Comparison of ENCODE assay signal across 17 mouse cellular contexts in genomic region chr19:4135963-4136345, GRCm38 (mm10). TPM values are rescaled to one million over a fixed set of nuclear protein-coding genes. Genes with fewer than 3 reads are reported as not detected.
A peak's percentile ranks its signal among the peaks of the same experiment; 100 is the strongest.
DNase-seq lines count a peak whose midpoint lies in the region; ATAC-seq and TF ChIP-seq lines count a peak whose summit lies in the region.
"Not testable (repeated sequence)": the region's sequence is repeated elsewhere in the genome, so short reads cannot be mapped to it uniquely, and the experiment has no call there.
"Had no signal": no experiment of that assay in that cellular context is flagged by ENCODE, and none has a peak within 500 bp of the region (broad histone marks: within the 10 kb centered on the region; RNA-seq: fewer than 3 reads in every experiment).

No protein-coding gene starts in this region.

- WGBS in embryonic facial prominence, embryonic 14.5 days, result 29% methylated on average over 5 of the region's 8 CpGs
- 10% methylated on average over 8 of the region's 8 CpGs for WGBS in heart, postnatal 0 days
- 22% methylated on average over 8 of the region's 8 CpGs for WGBS in kidney, postnatal 0 days
- WGBS in lung, adult 2 months, result 14% methylated on average over 8 of the region's 8 CpGs

- H3K9me3 ChIP-seq in E14TG2a.4 (ENCODE audit: low read length); embryonic facial prominence, embryonic 14.5 days (ENCODE audit: control insufficient read depth, low read length); heart, postnatal 0 days (replicated peaks; ENCODE audit: control insufficient read depth, low read length); kidney, postnatal 0 days (replicated peaks; ENCODE audit: low read length): not testable (repeated sequence)

- H3K36me3 ChIP-seq in E14TG2a.4 (ENCODE audit: insufficient read depth, low read length), result peaks cover 26% of the 10 kb centered on the region
- peaks cover 14% of the 10 kb centered on the region for H3K36me3 ChIP-seq in embryonic facial prominence, embryonic 14.5 days (ENCODE audit: control insufficient read depth, insufficient read depth, low read length)
- peaks cover 24% of the 10 kb centered on the region for H3K36me3 ChIP-seq in heart, postnatal 0 days (replicated peaks; ENCODE audit: control insufficient read depth, insufficient read depth, low read length)
- H3K36me3 ChIP-seq in kidney, postnatal 0 days (ENCODE audit: insufficient read depth, low read length), result peaks cover 15% of the 10 kb centered on the region; the same call in 1 of the 2 replicates

- peak; percentile 40 for TF ChIP-seq CTCF in E14TG2a.4 (conservative IDR thresholded peaks at IDR 0.05; ENCODE audit: low read length)
- peak; percentile 38 for TF ChIP-seq CTCF in heart, postnatal 0 days (IDR thresholded peaks at IDR 0.05; ENCODE audit: low read depth)
- TF ChIP-seq CTCF in kidney, postnatal 0 days (IDR thresholded peaks at IDR 0.05; ENCODE audit: low read depth), result peak; percentile 61
- peak; percentile 52; the same call in 1 of the 2 replicates for TF ChIP-seq CTCF in lung, adult 2 months (IDR thresholded peaks at IDR 0.05; ENCODE audit: insufficient read depth, low read length)

- TF ChIP-seq POLR2A in lung, adult 2 months (IDR thresholded peaks at IDR 0.05; ENCODE audit: borderline replicate concordance, extremely low read depth, low read depth, low read length), result not testable (repeated sequence)

- ATAC-seq in embryonic facial prominence, embryonic 14.5 days (ENCODE audit: low read depth), result peak; percentile 31; the same call in 1 of the 2 replicates
- ATAC-seq in heart, postnatal 0 days (ENCODE audit: insufficient read depth, low read depth), result peak; percentile 52; the same call in 1 of the 2 replicates
- 0 out of 2 replicates have a peak, but pooled peaks have one; percentile 12 for ATAC-seq in kidney, postnatal 0 days (replicated peaks; ENCODE audit: low FRiP score, low read depth)

- peak; percentile 60 for DNase-seq in adipocyte (ENCODE audit: low spot score)
- not testable (repeated sequence) for DNase-seq in embryonic facial prominence, embryonic 14.5 days (ENCODE audit: low spot score); heart, postnatal 0 days (ENCODE audit: low spot score); kidney, postnatal 0 days (ENCODE audit: low spot score); lung, adult 2 months
- DNase-seq in retina, postnatal 1 day, result peak; percentile 30

- not testable (repeated sequence) for H3K27ac ChIP-seq in embryonic facial prominence, embryonic 14.5 days (replicated peaks; ENCODE audit: low read depth, low read length); heart, postnatal 0 days (ENCODE audit: low read depth); kidney, postnatal 0 days

- not testable (repeated sequence) for TF ChIP-seq EP300 in heart, postnatal 0 days (IDR thresholded peaks at IDR 0.05; ENCODE audit: low read depth)

- H3K9ac ChIP-seq in embryonic facial prominence, embryonic 14.5 days (ENCODE audit: low read depth, low read length); heart, postnatal 0 days (replicated peaks; ENCODE audit: low read depth, low read length); kidney, postnatal 0 days (ENCODE audit: low read depth, low read length): not testable (repeated sequence)

- not testable (repeated sequence) for H3K4me3 ChIP-seq in E14TG2a.4 (replicated peaks; ENCODE audit: low read length); embryonic facial prominence, embryonic 14.5 days (ENCODE audit: low read depth, low read length); heart, postnatal 0 days (ENCODE audit: low read depth, low read length); kidney, postnatal 0 days (replicated peaks; ENCODE audit: low read depth, low read length); lung, adult 2 months (replicated peaks; ENCODE audit: extremely low read depth, low read depth, low read length)

- H3K4me1 ChIP-seq in E14TG2a.4 (replicated peaks; ENCODE audit: low read depth, low read length), result peaks cover 95% of the 10 kb centered on the region
- not testable (repeated sequence) for H3K4me1 ChIP-seq in embryonic facial prominence, embryonic 14.5 days (ENCODE audit: control insufficient read depth, insufficient read depth, low read length); heart, postnatal 0 days (ENCODE audit: control insufficient read depth, insufficient read depth); kidney, postnatal 0 days (replicated peaks; ENCODE audit: insufficient read depth, low read length); lung, adult 2 months (ENCODE audit: control insufficient read depth, insufficient read depth, low read length)

- H3K27me3 ChIP-seq in E14TG2a.4 (ENCODE audit: insufficient read depth, low read length); embryonic facial prominence, embryonic 14.5 days (replicated peaks; ENCODE audit: control insufficient read depth, insufficient read depth, low read length); heart, postnatal 0 days (ENCODE audit: control insufficient read depth, insufficient read depth, low read length); kidney, postnatal 0 days (ENCODE audit: insufficient read depth, low read length): not testable (repeated sequence)

- H3K4me2 ChIP-seq in embryonic facial prominence, embryonic 14.5 days (ENCODE audit: low read depth, low read length); heart, postnatal 0 days (ENCODE audit: low read depth, low read length); kidney, postnatal 0 days (ENCODE audit: low read length): not testable (repeated sequence)

RNA-seq across cellular contexts. Expression of gene Gpr152, which starts 3.6 kb away (rescaled TPM):
- polyA plus RNA-seq in embryonic facial prominence, embryonic 14.5 days (2014; fragmentation: Nextera tagmentation; extraction: Ambion mirVana), result 0.08 TPM in 1 of 2 replicates, not detected in the other
- not detected in 2 replicates for total RNA-seq in heart, postnatal 0 days (2014; rRNA removed; ENCODE audit: low replicate concordance)
- polyA plus RNA-seq in heart, postnatal 0 days (2015; fragmentation: Nextera tagmentation; extraction: Ambion mirVana), result 0.03 TPM in 2 replicates
- 0.03 TPM in 1 of 2 replicates, not detected in the other for polyA plus RNA-seq in kidney, postnatal 0 days (2015; fragmentation: Nextera tagmentation; extraction: Ambion mirVana)
- polyA plus RNA-seq in lung, adult 2 months (2012; rRNA removed), result 0.05 and 0.08 TPM in 2 replicates
- total RNA-seq: gastrocnemius, postnatal 14 days; layer of hippocampus, postnatal 10 days; left cerebral cortex, postnatal 36 days had no signal
- polyA plus RNA-seq: embryonic facial prominence, embryonic 13.5 days; forebrain, embryonic 15.5 days; heart, embryonic 13.5 days; hindbrain, embryonic 13.5 days; lung, embryonic 16.5 days; midbrain, embryonic 12.5 days; neural tube, embryonic 11.5 days had no signal

RNA-seq across cellular contexts. Expression of gene Cabp4, which starts 7.9 kb away (rescaled TPM):
- polyA plus RNA-seq in embryonic facial prominence, embryonic 14.5 days (2014; fragmentation: Nextera tagmentation; extraction: Ambion mirVana), result 0.12 TPM in 1 of 2 replicates, not detected in the other
- not detected in 2 replicates for total RNA-seq in heart, postnatal 0 days (2014; rRNA removed; ENCODE audit: low replicate concordance)
- polyA plus RNA-seq in heart, postnatal 0 days (2015; fragmentation: Nextera tagmentation; extraction: Ambion mirVana), result 0.07 and 0.11 TPM in 2 replicates
- polyA plus RNA-seq in kidney, postnatal 0 days (2015; fragmentation: Nextera tagmentation; extraction: Ambion mirVana), result 0.08 and 0.13 TPM in 2 replicates
- 0.08 TPM in 1 of 2 replicates, not detected in the other for polyA plus RNA-seq in lung, adult 2 months (2012; rRNA removed)
- total RNA-seq: left cerebral cortex, postnatal 36 days had no signal
- polyA plus RNA-seq: embryonic facial prominence, embryonic 13.5 days; heart, embryonic 13.5 days; lung, embryonic 16.5 days; neural tube, embryonic 11.5 days had no signal

RNA-seq across cellular contexts. Expression of gene Aip, which starts 10.3 kb away (rescaled TPM):
- 81.9 and 88.6 TPM in 2 replicates for polyA plus RNA-seq in embryonic facial prominence, embryonic 14.5 days (2014; fragmentation: Nextera tagmentation; extraction: Ambion mirVana)
- 21.4 and 23.8 TPM in 2 replicates for total RNA-seq in heart, postnatal 0 days (2014; rRNA removed; ENCODE audit: low replicate concordance)
- 61.7 and 66.2 TPM in 2 replicates for polyA plus RNA-seq in heart, postnatal 0 days (2015; fragmentation: Nextera tagmentation; extraction: Ambion mirVana)
- 83.2 and 84.2 TPM in 2 replicates for polyA plus RNA-seq in kidney, postnatal 0 days (2015; fragmentation: Nextera tagmentation; extraction: Ambion mirVana)
- 108 and 123 TPM in 2 replicates for polyA plus RNA-seq in lung, adult 2 months (2012; rRNA removed)

RNA-seq across cellular contexts. Expression of gene Coro1b, which starts 12.5 kb away (rescaled TPM):
- 139 and 162 TPM in 2 replicates for polyA plus RNA-seq in embryonic facial prominence, embryonic 14.5 days (2014; fragmentation: Nextera tagmentation; extraction: Ambion mirVana)
- 120 and 144 TPM in 2 replicates for total RNA-seq in heart, postnatal 0 days (2014; rRNA removed; ENCODE audit: low replicate concordance)
- polyA plus RNA-seq in heart, postnatal 0 days (2015; fragmentation: Nextera tagmentation; extraction: Ambion mirVana), result 97.2 and 102 TPM in 2 replicates
- polyA plus RNA-seq in kidney, postnatal 0 days (2015; fragmentation: Nextera tagmentation; extraction: Ambion mirVana), result 161 and 164 TPM in 2 replicates
- polyA plus RNA-seq in lung, adult 2 months (2012; rRNA removed), result 260 and 262 TPM in 2 replicates

RNA-seq across cellular contexts. Expression of gene Ptprcap, which starts 17.4 kb away (rescaled TPM):
- polyA plus RNA-seq in embryonic facial prominence, embryonic 14.5 days (2014; fragmentation: Nextera tagmentation; extraction: Ambion mirVana), result 5.1 and 6.7 TPM in 2 replicates
- 13.5 TPM in 1 of 2 replicates, not detected in the other for total RNA-seq in heart, postnatal 0 days (2014; rRNA removed; ENCODE audit: low replicate concordance)
- 0.46 and 1.1 TPM in 2 replicates for polyA plus RNA-seq in heart, postnatal 0 days (2015; fragmentation: Nextera tagmentation; extraction: Ambion mirVana)
- 0.82 and 0.91 TPM in 2 replicates for polyA plus RNA-seq in kidney, postnatal 0 days (2015; fragmentation: Nextera tagmentation; extraction: Ambion mirVana)
- polyA plus RNA-seq in lung, adult 2 months (2012; rRNA removed), result 55.0 and 75.4 TPM in 2 replicates
